Mouse (Mus musculus): ENCODE results near the gene Mau2. TPM values are rescaled to one million over a fixed set of nuclear protein-coding genes. Genes with fewer than 3 reads are reported as not detected.

The Mau2 gene
- total and polyA plus RNA-seq, 3 experiments = 19.5 to 38.4 (median 25.5) TPM

DNA sequence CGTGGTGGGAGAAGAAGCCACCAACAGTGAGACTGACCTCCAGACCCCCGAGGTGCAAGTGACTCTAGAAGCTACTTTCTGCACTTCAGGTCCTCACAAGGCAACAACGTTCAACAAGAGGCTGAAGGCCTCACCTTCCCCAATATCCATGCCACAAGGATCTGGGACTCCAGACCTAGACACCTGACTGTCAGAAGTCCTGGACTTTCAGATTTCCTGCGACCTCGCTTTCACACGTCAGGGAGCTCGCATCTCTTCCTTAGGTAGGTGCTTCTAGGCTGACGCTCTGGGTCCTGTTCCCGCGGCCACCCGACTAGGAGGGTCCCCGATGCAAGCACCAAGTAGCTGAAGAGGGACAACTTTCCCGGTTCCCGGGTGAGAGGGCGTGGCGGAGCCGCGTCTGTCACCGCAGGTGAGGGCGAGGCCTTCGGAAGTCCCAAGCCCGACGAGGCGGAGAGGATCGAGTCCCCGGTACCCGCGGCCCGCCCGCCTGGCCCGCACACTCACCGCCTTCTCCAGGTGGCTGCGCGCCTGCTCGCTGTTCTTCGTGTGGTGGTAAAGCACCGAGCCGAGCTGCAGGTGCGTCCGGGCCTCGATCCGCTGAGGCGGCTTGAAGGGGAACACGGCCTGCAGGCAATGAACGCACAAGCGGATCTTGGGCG, 518 bp downstream of the Mau2 start:
- TF ChIP-seq UBTF (IDR thresholded peaks at IDR 0.05; ENCODE audit: low read depth, low read length) (peak; percentile 40; the same call in 1 of the 2 replicates), NELFE (IDR thresholded peaks at IDR 0.05; ENCODE audit: low read depth, low read length) (no peak)

DNA sequence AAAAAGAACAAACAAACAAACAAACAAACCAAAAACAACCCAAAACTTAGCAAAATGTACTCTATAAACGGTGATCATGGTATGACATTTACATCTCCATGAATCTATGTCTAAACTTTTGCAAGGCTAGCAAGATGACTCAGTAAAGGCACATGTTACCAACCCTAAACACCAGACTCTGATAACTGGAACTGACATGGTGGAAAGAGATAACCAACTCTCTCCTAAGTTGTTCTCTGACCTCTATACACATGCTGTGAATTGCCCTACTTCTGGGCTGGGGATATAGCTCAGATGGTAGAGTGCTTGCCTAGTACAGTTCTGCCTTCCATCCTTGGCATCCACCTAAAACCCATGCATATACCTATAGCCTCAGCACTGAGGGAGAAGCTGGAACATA, 4.5 kb downstream of the Mau2 start:
- H3K79me2 ChIP-seq (replicated peaks; ENCODE audit: control insufficient read depth, extremely low read depth, insufficient read depth, poor library complexity, severe bottlenecking) = peaks cover 75% of the 10 kb centered on the region
- peaks cover 11 to 32% of the 10 kb centered on the region in 2 experiments for H3K4me1 ChIP-seq (ENCODE audit: control insufficient read depth in 1 of 2, insufficient read depth in 2 of 2)
- no peak overlapping the region for H3K9ac ChIP-seq (ENCODE audit: insufficient read depth, low read depth)
- no peak for TF ChIP-seq RAD21 (IDR thresholded peaks at IDR 0.05; ENCODE audit: low read depth, low read length)
- TF ChIP-seq POLR2A (IDR thresholded peaks at IDR 0.05; ENCODE audit: low read depth, low read length) = no peak
- TF ChIP-seq ELF1 (IDR thresholded peaks at IDR 0.05; ENCODE audit: low read depth, low read length) = no peak
- no peak for TF ChIP-seq CTCF (conservative IDR thresholded peaks at IDR 0.05 in 1 of 2, IDR thresholded peaks at IDR 0.05 in 1 of 2; ENCODE audit: low read depth in 2 of 2, low read length in 2 of 2)
- TF ChIP-seq EP300 (IDR thresholded peaks at IDR 0.05; ENCODE audit: low read length) = no peak
- no peak for TF ChIP-seq MXI1 (IDR thresholded peaks at IDR 0.05; ENCODE audit: low read depth, low read length)
- TF ChIP-seq CHD2 (IDR thresholded peaks at IDR 0.05; ENCODE audit: low read length) = no peak
- TF ChIP-seq USF1 (IDR thresholded peaks at IDR 0.05; ENCODE audit: low read depth, low read length) = no peak
- TF ChIP-seq BHLHE40 (IDR thresholded peaks at IDR 0.05; ENCODE audit: low read depth, low read length) = no peak
- no peak for TF ChIP-seq MAZ (IDR thresholded peaks at IDR 0.05; ENCODE audit: low read depth, low read length)
- no peaks in the 10 kb centered on the region for H3K9me3 ChIP-seq (replicated peaks; ENCODE audit: low read length)
- DNase-seq (ENCODE audit: extremely low read depth) = no peak
- in situ Hi-C loops (cut with MboI; ENCODE audit: low pct_ligation_motif_present, low pct_unique_long_range_greater_than_20kb, low sequenced_read_pairs) (no loop called here), dilution Hi-C loops (cut with MboI; ENCODE audit: extremely low pct_ligation_motif_present, extremely low pct_unique_long_range_greater_than_20kb, low sequenced_read_pairs) (no loop called here)
- H3K27me3 ChIP-seq (replicated peaks) = no peaks in the 10 kb centered on the region
- peaks cover 3 to 61% of the 10 kb centered on the region in 2 experiments for H3K36me3 ChIP-seq (replicated peaks in 1 of 2; ENCODE audit: control insufficient read depth in 1 of 2, insufficient read depth in 1 of 2, low read length in 1 of 2)
- no peak overlapping the region for H3K4me2 ChIP-seq (ENCODE audit: insufficient read depth, low read depth, poor library complexity, severe bottlenecking)
- H3K27ac ChIP-seq (ENCODE audit: insufficient read depth, low read depth) = no peak overlapping the region
- H3K4me3 ChIP-seq (replicated peaks in 1 of 3; ENCODE audit: low read depth in 2 of 3, low read length in 2 of 3, poor library complexity in 1 of 3) = no peak overlapping the region

More for the DNA sequence above, 518 bp downstream of the Mau2 start:
- peaks cover 0 to 44% of the 10 kb centered on the region in 2 experiments for H3K36me3 ChIP-seq (replicated peaks in 1 of 2; ENCODE audit: control insufficient read depth in 1 of 2, insufficient read depth in 1 of 2, low read length in 1 of 2)
- no peaks in the 10 kb centered on the region for H3K9me3 ChIP-seq (replicated peaks; ENCODE audit: low read length)
- in situ Hi-C loops (cut with MboI; ENCODE audit: low pct_ligation_motif_present, low pct_unique_long_range_greater_than_20kb, low sequenced_read_pairs) = no loop called here
- no peak for DNase-seq (ENCODE audit: extremely low read depth)
- no peaks in the 10 kb centered on the region for H3K27me3 ChIP-seq (replicated peaks)
- H3K4me2 ChIP-seq (ENCODE audit: insufficient read depth, low read depth, poor library complexity, severe bottlenecking) = peak overlapping the region; percentile 77; the same call in 1 of the 2 replicates
- H3K4me3 ChIP-seq (replicated peaks in 1 of 3; ENCODE audit: low read depth in 2 of 3, low read length in 2 of 3, poor library complexity in 1 of 3) = peak overlapping the region; percentile 82 to 99 (median 99)
- peaks cover 91% of the 10 kb centered on the region for H3K79me2 ChIP-seq (replicated peaks; ENCODE audit: control insufficient read depth, extremely low read depth, insufficient read depth, poor library complexity, severe bottlenecking)
- peak overlapping the region; percentile 94 for H3K9ac ChIP-seq (ENCODE audit: insufficient read depth, low read depth)
- H3K4me1 ChIP-seq (ENCODE audit: control insufficient read depth in 1 of 2, insufficient read depth in 2 of 2) = peaks cover 11 to 42% of the 10 kb centered on the region in 2 experiments
- peak overlapping the region; percentile 47 for H3K27ac ChIP-seq (ENCODE audit: insufficient read depth, low read depth)
- dilution Hi-C loops (cut with MboI; ENCODE audit: extremely low pct_ligation_motif_present, extremely low pct_unique_long_range_greater_than_20kb, low sequenced_read_pairs) = no loop called here

- H3K27me3 ChIP-seq (replicated peaks) = no peaks in the 10 kb centered on the region
- dilution Hi-C loops (cut with MboI; ENCODE audit: extremely low pct_ligation_motif_present, extremely low pct_unique_long_range_greater_than_20kb, low sequenced_read_pairs) = no loop called here
These were observed 12.3 kb downstream of the Mau2 start for GRCm38 (mm10) chr8:70030255-70030654.

More at GRCm38 (mm10) chr8:70030255-70030654, 12.3 kb downstream of the Mau2 start:
- no peak for TF ChIP-seq ELF1 (IDR thresholded peaks at IDR 0.05; ENCODE audit: low read depth, low read length)
- no peak overlapping the region for H3K27ac ChIP-seq (ENCODE audit: insufficient read depth, low read depth)
- no peak overlapping the region for H3K4me3 ChIP-seq (replicated peaks in 1 of 3; ENCODE audit: low read depth in 2 of 3, low read length in 2 of 3, poor library complexity in 1 of 3)
- no peak for DNase-seq (ENCODE audit: extremely low read depth)
- in situ Hi-C loops (cut with MboI; ENCODE audit: low pct_ligation_motif_present, low pct_unique_long_range_greater_than_20kb, low sequenced_read_pairs) = no loop called here
- H3K36me3 ChIP-seq (replicated peaks in 1 of 2; ENCODE audit: control insufficient read depth in 1 of 2, insufficient read depth in 1 of 2, low read length in 1 of 2) = peaks cover 68 to 85% of the 10 kb centered on the region in 2 experiments
- no peaks in the 10 kb centered on the region for H3K9me3 ChIP-seq (replicated peaks; ENCODE audit: low read length)
- H3K4me2 ChIP-seq (ENCODE audit: insufficient read depth, low read depth, poor library complexity, severe bottlenecking) = no peak overlapping the region
- H3K9ac ChIP-seq (ENCODE audit: insufficient read depth, low read depth) = no peak overlapping the region
- H3K79me2 ChIP-seq (replicated peaks; ENCODE audit: control insufficient read depth, extremely low read depth, insufficient read depth, poor library complexity, severe bottlenecking) = peaks cover 20% of the 10 kb centered on the region
- H3K4me1 ChIP-seq (ENCODE audit: control insufficient read depth in 1 of 2, insufficient read depth in 2 of 2) = peaks cover 0 to 9% of the 10 kb centered on the region in 2 experiments; a peak in 1 of 4 replicates

All from CH12.LX (cell line).